Mouse (Mus musculus) adrenal gland, adult 2 months (tissue): ENCODE results near the gene Ccdc62. TPM values are rescaled to one million over a fixed set of nuclear protein-coding genes. Genes with fewer than 3 reads are reported as not detected.

Source experiments
- DNase-seq: peaks from one replicate; pipeline ENCODE4 v3.0.0; 2021
- microRNA-seq, 2 experiments: library from miRNA; unstranded; fragments of <30 nt; microRNA quantifications; one replicate each; pipeline ENCODE4 v1.2.0; 2021
- polyA plus RNA-seq: library from polyadenylated mRNA; depleted of rRNA; stranded (reverse); fragments of >200 nt; gene quantifications from 2 replicates; pipeline ENCODE4 v1.2.3, GENCODE M21; 2012; rRNA removed
- total RNA-seq, 2 experiments: library from RNA; stranded (reverse); gene quantifications; 2 replicates each; pipeline ENCODE4 v1.2.3; 2021

The Ccdc62 gene
- total and polyA plus RNA-seq, 3 experiments: 2.4 to 5.7 (median 3.2) TPM

DNA sequence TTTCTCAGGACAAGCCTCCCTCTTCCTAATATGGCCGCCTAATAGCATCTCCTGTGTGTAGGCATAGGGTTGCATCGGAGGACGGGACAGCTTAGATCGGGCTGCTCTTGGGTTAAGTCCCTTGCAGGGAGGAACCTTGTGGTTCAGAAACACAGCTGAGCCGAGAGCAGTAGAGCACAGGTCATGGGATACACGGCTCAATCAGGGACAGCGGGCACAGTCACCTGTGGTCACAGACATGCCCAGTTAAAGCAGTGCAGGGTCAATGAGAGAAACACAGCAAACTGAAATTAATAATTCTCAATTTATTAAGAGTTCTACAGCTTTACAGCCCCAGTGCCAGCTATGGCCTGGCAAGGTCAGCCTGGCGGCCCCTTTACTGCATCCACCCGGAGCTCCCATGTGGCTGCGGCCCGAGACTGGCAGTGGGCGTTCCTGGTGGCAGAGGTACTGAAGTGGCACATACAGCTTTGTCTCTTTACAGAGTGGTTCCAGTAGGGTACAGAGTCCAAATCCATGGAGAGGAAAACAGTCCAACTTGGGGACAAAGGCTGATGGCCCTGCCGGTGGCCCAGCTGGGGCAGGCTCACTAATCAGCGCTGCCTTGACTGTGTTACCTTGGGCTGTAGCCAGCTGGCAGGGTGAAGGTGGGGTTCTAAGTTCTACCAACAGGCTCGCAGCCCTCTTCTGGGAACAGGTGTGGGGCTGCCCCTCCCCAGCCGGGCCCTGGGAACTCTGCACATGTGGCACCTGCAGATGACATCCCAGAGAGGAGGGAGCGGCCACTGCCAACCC is 74.1 kb downstream of the Ccdc62 start:
- DNase-seq: peak; percentile 88

DNA sequence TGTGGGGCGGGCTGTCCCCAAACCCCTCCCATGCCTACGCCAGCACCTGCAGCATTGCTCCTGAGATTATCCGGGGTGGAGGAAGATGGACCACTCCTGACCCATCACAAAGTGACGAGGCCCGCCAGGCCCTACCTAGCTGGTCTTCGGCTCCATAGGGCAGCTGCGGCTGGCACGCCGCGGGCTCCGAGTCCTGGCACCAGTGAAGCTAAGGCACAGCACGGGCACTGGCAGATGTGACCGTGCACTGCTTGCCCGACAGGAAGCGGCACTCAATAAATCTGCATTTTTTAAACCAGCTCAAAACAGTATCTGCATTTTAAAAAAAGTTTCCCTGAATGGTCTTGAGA is 74.6 kb downstream of the Ccdc62 start:
- DNase-seq: no peak

DNA sequence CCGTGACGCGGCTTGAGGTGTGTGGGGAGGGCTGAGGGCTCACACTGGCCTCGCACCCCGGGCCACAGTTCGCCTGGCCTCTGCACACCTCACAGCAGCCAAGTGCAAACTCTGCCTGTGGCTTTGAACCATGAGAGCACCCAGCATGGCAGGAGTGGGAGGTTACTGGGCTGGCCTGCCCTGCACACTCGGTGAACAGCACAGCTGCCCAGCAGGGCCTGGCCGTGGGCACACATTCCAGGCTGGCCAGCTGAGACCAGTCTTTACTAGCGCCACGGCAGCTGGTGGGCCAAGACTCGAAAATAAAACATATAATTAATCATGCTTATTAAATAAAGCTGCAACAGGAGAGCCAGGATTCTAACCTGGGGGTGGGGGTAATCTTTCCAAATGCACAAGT is 75.1 kb downstream of the Ccdc62 start:
- DNase-seq: no peak

DNA sequence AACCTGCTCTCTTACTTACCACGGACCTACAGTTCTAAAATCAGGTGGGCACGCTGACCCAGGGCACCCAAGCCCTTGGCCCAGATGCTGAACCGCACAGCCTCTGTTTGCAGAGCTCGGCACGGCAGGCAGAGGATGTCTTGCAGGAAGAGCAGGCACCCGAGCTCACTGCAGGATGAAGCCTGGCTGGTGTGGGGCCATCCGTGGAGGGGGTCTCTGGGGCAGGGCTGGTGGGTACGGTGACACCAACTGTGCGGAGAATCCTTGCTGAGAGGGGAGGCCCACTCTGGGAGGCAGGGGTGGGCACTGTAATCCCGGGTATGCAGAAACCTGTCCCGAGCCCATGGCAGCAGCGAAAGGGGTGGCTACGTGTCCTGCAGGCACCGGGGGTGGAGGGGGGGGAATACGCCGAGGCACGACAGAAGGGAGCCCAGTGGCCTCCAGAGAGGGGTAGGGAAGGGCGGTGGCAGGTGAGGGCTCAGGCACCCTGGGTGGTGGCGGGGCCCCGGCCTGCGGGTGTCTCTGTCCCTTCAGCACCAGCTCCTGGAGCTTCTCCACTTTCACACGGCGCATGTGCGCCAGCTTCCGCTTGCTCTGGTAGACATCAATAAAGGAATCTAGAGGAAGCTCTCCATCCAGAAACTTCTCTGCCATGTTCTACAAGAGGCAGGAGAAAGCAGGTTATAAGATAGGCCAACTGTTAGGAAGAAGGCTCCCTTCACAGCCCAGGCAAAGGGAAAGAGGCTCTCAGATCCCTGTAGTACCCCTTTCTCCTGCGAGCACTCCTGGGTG is 75.8 kb downstream of the Ccdc62 start:
- DNase-seq: no peak

DNA sequence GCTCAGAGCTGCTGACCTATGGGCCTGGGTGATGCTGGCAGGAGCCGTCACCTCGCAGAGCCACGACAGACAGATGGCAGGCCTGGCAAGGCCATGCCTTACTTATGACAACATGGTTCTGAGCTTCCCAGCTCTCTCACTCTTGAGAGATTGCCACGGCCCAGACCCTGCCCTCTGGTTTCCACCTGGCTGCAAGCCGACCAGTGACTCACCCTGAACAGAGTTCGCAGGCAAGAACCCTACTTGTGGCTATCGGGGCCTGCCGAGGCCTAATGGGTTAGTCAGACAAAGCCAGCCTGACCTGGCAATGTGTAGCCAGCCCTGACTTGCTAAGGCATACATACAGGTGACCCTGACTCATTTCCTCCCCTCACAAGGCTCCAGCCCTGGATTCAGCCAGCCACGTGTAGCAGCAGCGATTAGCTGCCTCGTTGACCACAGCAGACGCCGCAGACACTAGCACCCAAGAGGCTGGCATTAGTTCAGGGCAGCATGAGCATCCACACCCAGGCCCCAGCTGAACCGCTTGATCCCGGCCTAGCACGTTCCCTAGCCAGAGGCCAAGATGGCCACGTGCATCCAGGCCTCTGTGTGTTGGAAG is 76.5 kb downstream of the Ccdc62 start:
- peak; percentile 99 for DNase-seq

DNA sequence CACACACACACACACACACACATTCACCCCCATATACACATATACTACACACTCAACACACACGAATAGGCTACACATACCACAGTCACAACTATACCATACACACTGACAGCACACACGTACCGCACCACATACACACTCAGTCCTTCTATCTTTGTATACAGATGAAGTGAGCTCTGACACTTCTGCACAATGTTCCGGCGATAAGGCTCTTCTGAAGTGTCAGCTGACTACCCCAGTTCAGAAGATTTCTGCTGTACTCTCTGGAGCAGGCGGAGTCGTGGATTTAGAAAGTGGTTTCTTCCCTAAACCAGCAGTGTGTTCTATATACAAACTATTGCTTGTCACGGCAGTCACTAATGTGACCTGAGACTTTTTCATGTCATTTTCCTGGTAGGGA is 79.6 kb downstream of the Ccdc62 start:
- DNase-seq: no peak

DNA sequence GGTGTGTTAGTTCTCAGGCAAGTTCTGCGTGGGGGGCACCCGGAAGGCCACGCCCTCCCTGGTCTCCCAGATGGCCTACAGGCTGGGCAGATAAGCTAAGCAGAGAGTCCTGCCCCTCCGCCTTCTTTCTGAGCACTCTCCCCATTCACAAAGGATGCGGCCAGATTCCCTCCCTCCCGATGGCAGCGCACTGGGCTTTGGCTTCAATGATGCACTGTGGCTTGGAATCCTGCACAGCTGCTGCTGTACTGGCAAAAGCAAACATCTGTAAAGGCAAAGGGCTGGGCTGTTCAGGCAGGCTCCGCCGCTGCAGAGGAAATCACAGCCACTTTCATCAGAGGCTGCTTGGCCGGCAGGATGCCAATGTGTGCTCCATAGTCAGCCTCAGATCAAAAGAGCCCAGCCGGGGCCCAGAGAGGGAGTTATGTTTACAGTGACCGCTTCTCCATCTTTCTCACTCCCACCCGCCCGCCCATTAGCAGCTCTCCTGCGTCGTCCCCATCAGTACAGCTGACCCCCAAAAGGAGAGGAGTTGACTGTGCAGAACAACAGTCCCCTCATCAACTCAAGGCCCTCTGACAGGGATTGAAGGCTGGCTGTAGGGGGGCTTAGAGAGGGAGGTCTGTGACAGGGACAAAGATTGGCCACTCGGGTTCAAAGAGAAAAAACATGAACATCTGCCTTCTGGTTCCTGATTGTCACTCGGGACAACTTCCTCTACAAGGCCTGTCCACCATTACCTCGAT is 80.6 kb downstream of the Ccdc62 start:
- DNase-seq: peak; percentile 78

DNA sequence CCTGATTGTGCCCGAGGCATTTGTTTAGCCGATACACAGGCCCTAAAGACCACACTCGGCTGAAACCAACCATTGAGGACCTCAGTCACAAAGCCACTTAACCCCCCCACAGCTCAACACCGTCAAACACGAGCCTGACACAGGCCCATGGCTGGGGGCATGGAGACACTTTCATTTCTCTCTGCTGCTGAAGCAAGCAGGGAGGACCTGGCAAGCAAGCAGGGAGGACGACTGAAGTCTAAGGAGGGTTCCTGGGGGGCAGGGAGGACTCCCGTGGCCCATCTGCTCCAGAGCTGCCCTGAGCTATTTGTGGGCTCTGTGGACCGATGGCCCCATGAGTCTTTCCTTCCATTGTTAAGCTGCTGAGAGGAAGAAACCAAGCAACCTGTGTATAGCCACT is 81.4 kb downstream of the Ccdc62 start:
- peak; percentile 44 for DNase-seq

DNA sequence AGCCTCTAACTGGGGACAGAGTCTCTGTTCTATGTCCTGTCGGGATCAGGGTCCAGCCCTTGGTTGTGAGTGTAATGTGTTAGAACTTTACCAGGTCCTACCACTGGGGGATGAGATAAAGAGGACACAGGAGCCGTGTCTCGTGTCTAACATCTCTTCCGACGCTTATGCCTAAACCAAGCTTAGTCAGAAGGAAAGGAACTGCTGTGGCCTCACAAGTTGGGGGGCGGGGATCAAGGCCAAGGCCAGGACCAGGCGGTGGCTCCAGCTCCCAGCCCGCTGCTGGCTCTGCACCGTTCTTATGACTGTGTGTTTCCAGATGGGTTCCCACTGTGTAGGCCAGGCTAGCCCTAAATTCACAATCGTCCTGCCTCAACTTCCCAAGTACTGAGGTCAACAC is 82.4 kb downstream of the Ccdc62 start:
- peak; percentile 88 for DNase-seq

DNA sequence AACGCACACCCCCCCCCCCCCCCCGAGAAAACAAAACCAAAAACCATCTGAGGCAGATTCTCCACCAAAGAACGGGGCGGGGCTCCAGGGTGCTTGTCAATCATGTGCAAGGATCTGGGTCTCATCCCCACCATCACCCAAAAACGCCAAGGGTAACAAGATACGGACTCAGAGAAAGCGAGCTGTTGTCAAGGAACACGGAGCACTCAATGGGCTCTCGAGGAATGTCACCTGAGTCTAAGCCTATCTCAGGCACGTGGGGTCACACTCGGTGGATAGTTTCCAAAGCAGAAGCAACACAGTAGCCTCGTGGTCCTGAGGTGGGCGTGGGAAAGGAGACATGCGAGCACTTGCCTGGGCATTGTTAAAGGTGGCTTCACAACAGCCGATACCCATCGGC is 83.3 kb downstream of the Ccdc62 start:
- no peak for DNase-seq

DNA sequence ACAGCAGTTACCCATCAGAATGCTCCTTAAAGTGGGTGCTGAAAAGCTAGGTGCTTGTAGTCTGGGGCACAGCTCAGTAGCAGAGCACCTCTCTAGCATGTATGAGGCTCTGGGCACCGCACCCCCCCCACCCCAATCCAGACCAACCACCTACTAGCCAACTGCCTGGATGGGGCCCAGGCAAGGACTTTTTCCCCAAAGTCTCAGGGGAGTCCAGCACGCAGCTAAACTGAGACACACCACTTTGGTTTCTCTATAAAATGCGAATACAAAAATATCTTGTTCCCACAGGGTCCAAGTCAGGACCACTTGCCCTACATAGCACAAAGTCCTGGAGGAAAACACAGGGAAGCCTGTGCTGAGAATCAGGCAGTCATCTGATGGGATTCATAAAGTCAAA is 83.7 kb downstream of the Ccdc62 start:
- DNase-seq: peak; percentile 2

DNA sequence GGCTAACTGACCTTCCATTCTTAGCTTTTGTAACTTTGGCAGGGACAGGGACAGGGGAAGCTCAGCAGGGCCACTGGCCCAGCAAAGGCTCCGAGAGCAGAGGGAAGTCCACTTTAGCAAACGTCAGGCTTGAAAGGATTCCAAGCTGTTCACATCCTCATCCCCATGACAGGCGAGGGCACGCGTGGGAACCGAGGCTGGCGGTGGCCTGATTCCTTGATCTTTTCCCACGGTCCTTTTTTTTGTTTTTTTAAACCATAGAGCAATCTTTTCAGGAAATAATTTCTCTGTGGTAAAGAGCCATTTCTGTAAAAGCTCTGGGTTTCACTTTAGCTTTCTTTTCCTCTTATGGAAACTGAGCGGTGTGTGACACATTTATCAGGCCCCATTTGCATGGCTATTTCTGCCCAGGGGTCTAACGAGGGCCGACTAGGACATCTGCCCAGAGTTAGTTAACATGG is 84.3 kb downstream of the Ccdc62 start:
- DNase-seq: peak; percentile 79

DNA sequence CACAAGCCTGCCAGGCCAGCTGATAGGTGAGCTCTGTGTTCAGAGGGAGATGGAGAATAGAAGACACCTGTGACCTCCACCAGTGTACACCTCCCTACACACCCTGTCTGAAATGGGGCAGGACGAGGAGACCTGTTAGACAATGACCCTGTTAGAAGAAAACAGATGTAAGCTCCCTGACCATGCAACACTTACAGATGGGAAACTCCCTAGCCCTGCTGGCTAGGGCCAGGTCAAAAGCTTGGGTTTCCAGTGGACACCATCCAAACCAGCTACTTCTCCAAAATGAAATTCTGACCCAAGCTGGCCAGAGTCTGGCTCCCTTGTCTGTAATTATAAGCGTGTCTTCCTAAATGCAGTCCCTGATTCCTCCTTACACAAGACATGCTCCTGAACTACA is 85.2 kb downstream of the Ccdc62 start:
- DNase-seq: peak; percentile 38

DNA sequence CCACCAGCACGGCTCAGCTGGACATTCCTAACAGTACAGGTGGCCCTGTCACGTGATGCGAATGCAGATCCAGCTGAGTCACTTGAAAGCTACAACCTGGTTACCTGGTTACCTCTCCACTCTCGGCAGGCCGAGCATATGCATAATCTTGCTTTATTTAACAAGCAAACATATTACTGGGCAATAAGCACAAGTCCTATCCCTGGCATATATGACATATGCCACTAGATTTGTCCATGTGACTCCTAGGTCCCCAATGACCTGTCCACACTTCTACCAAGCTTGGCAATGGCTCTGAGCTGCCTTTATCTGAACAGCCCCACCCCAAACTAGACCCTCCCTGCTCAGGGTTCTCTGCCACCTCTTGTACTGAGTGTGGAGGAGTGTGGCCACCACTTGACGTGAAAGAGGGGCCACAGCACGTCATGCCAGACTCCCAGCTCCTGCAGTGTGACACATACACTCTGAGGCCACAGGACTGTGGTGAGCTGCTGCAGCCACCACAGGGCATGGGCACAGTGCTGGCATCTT is 85.9 kb downstream of the Ccdc62 start:
- DNase-seq: peak; percentile 45

DNA sequence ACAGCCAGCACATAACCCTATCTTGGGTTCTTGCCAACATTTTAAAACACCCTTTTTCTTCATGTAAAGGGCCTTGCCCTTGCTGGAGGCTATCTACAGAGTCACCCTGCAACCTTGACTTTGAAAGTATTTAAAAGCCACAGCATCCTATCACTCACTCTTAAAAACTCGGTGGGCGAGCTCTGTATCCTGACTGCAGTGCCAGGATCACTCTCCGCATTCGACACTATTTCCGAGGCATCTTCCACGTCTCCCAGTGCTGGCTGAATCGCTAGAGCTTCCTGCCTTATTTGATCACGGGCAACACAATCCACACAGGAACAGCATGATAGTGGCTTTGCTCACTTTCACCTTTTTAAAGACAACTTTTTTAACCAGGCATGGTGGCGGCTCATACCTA is 87.5 kb downstream of the Ccdc62 start:
- peak; percentile 59 for DNase-seq

DNA sequence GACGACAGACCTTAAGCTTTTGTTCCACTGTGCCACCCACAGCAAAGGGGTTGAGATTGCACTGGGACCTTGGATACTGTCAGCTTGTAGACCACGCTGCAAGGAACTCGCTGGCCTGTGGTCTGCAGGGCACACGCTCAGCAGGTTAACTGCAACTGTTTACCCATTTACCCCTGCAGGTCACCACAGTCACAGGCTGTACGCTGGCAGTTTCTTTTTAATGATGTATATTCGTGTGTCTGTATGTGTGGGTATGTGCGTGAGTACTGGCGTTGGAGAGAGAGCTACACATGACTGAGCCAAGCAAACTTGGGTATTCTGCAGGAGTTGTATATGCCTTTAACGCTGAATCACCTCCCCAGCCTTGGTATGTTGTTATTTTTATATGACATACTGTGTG is 88.2 kb downstream of the Ccdc62 start:
- DNase-seq: peak; percentile 50

Small RNAs within 50 kb of the gene (microRNA-seq; reads per million reads assigned to microRNA genes)
- gene Mir7032: 0 to 0.41 reads per million in 2 experiments

Other genes starting within 250 kb of the Ccdc62 start
- gene Clip1, start 246.1 kb upstream of the Ccdc62 start, total RNA-seq: 10 to 100 TPM; 82.3 TPM
- gene Clip1, start 246.1 kb upstream of the Ccdc62 start, polyA plus RNA-seq: 19.4 and 32.0 TPM in 2 replicates
- 10 to 100 TPM; 40.6 to 43.1 TPM for gene Zcchc8, start 209.6 kb upstream of the Ccdc62 start, total RNA-seq
- 21.3 and 21.7 TPM in 2 replicates for gene Zcchc8, start 209.6 kb upstream of the Ccdc62 start, polyA plus RNA-seq
- gene Rsrc2, start 181.3 kb upstream of the Ccdc62 start, total RNA-seq: 10 to 100 TPM; 60.9 to 83.0 TPM
- 5.0 and 5.2 TPM in 2 replicates for gene Rsrc2, start 181.3 kb upstream of the Ccdc62 start, polyA plus RNA-seq
- under 1 TPM; 0.38 to 0.61 TPM for gene Kntc1, start 181.0 kb upstream of the Ccdc62 start, total RNA-seq
- gene Kntc1, start 181.0 kb upstream of the Ccdc62 start, polyA plus RNA-seq: 0.30 and 0.90 TPM in 2 replicates
- gene Hcar2, start 65.2 kb upstream of the Ccdc62 start, total RNA-seq: 1 to 10 TPM; 2.1 to 7.9 TPM
- 2.8 and 8.9 TPM in 2 replicates for gene Hcar2, start 65.2 kb upstream of the Ccdc62 start, polyA plus RNA-seq
- 10 to 100 TPM in 1 of 2 experiments, 1 to 10 TPM in 1; 6.1 to 26.6 TPM for gene Hcar1, start 50.7 kb upstream of the Ccdc62 start, total RNA-seq
- 13.9 and 25.3 TPM in 2 replicates for gene Hcar1, start 50.7 kb upstream of the Ccdc62 start, polyA plus RNA-seq
- gene Denr, start 23.5 kb upstream of the Ccdc62 start, total RNA-seq: 10 to 100 TPM; 80.5 to 93.0 TPM
- 7.8 and 10.7 TPM in 2 replicates for gene Denr, start 23.5 kb upstream of the Ccdc62 start, polyA plus RNA-seq
- 1 to 10 TPM; 1.9 to 2.0 TPM for gene Gm43518, start 3.3 kb upstream of the Ccdc62 start, total RNA-seq
- gene Gm43518, start 3.3 kb upstream of the Ccdc62 start, polyA plus RNA-seq: not detected in 2 replicates
- 10 to 100 TPM; 16.4 to 19.3 TPM for gene Hip1r, start 42.9 kb downstream of the Ccdc62 start, total RNA-seq
- gene Hip1r, start 42.9 kb downstream of the Ccdc62 start, polyA plus RNA-seq: 6.5 and 10.4 TPM in 2 replicates
- 100 to 1,000 TPM in 1 of 2 experiments, 10 to 100 TPM in 1; 65.8 to 146 TPM for gene Vps37b, start 101.6 kb downstream of the Ccdc62 start, total RNA-seq
- gene Vps37b, start 101.6 kb downstream of the Ccdc62 start, polyA plus RNA-seq: 198 and 208 TPM in 2 replicates
- 10 to 100 TPM in 1 of 2 experiments, 1 to 10 TPM in 1; 9.9 to 16.0 TPM for gene Abcb9, start 165.1 kb downstream of the Ccdc62 start, total RNA-seq
- gene Abcb9, start 165.1 kb downstream of the Ccdc62 start, polyA plus RNA-seq: 14.8 and 15.4 TPM in 2 replicates
- 10 to 100 TPM; 28.9 to 49.2 TPM for gene Ogfod2, start 181.6 kb downstream of the Ccdc62 start, total RNA-seq
- gene Ogfod2, start 181.6 kb downstream of the Ccdc62 start, polyA plus RNA-seq: 177 and 230 TPM in 2 replicates
- 10 to 100 TPM; 40.0 to 56.3 TPM for gene Arl6ip4, start 185.4 kb downstream of the Ccdc62 start, total RNA-seq
- 18.8 and 28.8 TPM in 2 replicates for gene Arl6ip4, start 185.4 kb downstream of the Ccdc62 start, polyA plus RNA-seq